Comparison of ENCODE assay signal across 35 mouse cellular contexts in genomic region chr6:33620701-33621100, GRCm38 (mm10).
A peak's percentile ranks its signal among the peaks of the same experiment; 100 is the strongest.
DNase-seq lines count a peak whose midpoint lies in the region; ATAC-seq lines count a peak whose summit lies in the region.
"Had no signal": no experiment of that assay in that cellular context is flagged by ENCODE, and none has a peak within 500 bp of the region (broad histone marks: within the 10 kb centered on the region; RNA-seq: fewer than 3 reads in every experiment).

No protein-coding gene starts in this region.

- no peak overlapping the region for H3K4me2 ChIP-seq in hindbrain, embryonic 12.5 days (replicated peaks)
- H3K4me2 ChIP-seq: embryonic facial prominence, embryonic 13.5 days; forebrain, embryonic 12.5 days; forebrain, embryonic 15.5 days; heart, embryonic 12.5 days; heart, embryonic 15.5 days; hindbrain, embryonic 14.5 days had no signal

- H3K4me3 ChIP-seq in hindbrain, embryonic 12.5 days, result no peak overlapping the region
- H3K4me3 ChIP-seq: embryonic facial prominence, embryonic 10.5 days; embryonic facial prominence, embryonic 13.5 days; erythroblast, embryonic 14.5 days; forebrain, embryonic 12.5 days; forebrain, embryonic 15.5 days; heart, embryonic 12.5 days; heart, embryonic 15.5 days; hindbrain, embryonic 10.5 days had no signal

- 39% methylated on average over 1 of the region's 1 CpGs for WGBS in hindbrain, embryonic 12.5 days

- no peaks in the 10 kb centered on the region for H3K36me3 ChIP-seq in hindbrain, embryonic 12.5 days
- H3K36me3 ChIP-seq: embryonic facial prominence, embryonic 10.5 days; embryonic facial prominence, embryonic 13.5 days; forebrain, embryonic 12.5 days; forebrain, embryonic 15.5 days; G1E; heart, embryonic 12.5 days; heart, embryonic 15.5 days; hindbrain, embryonic 10.5 days had no signal

- peak; percentile 8 for DNase-seq in adrenal gland, postnatal 10 days
- no peak for DNase-seq in adrenal gland, adult 2 months
- DNase-seq in adrenal gland, postnatal 36 days, result peak; percentile 20 to 29
- no peak for DNase-seq in adrenal gland, adult 18-20 months (ENCODE audit: low spot score in 2 of 2)
- DNase-seq in R1 (ENCODE audit: low read depth, low spot score), result peak; percentile 51
- no peak for DNase-seq in spleen, postnatal 10 days (ENCODE audit: low spot score in 2 of 2)
- no peak for DNase-seq in spleen, postnatal 14 days (ENCODE audit: low spot score in 2 of 2)
- DNase-seq: B cell, adult 2 months; cerebellum, adult 11 months; cerebellum, adult 2 months; cerebellum, adult 9-11 months; cerebellum, postnatal 25 days; embryo, embryonic 11 days; gastrocnemius, postnatal 25 days; heart, adult 18-20 months; heart, postnatal 10 days; heart, postnatal 36 days; kidney, adult 18-20 months had no signal

- no peak for ATAC-seq in hindbrain, embryonic 12.5 days (ENCODE audit: low FRiP score)
- ATAC-seq: activated CD4-positive, CD25-positive, alpha-beta regulatory T cell, adult 4 months; forebrain, embryonic 15.5 days; hindbrain, postnatal 0 days; inflammation-experienced regulatory T-cells, adult 6 months; intestine, embryonic 16.5 days; Patski had no signal

- no peak overlapping the region for H3K27ac ChIP-seq in hindbrain, embryonic 12.5 days
- H3K27ac ChIP-seq: embryonic facial prominence, embryonic 10.5 days; embryonic facial prominence, embryonic 13.5 days; forebrain, embryonic 12.5 days; forebrain, embryonic 15.5 days; heart, embryonic 15.5 days; hindbrain, embryonic 10.5 days; hindbrain, embryonic 14.5 days; hindbrain, postnatal 0 days had no signal

- no peak overlapping the region for H3K9ac ChIP-seq in hindbrain, embryonic 12.5 days
- H3K9ac ChIP-seq: embryonic facial prominence, embryonic 13.5 days; forebrain, embryonic 12.5 days; forebrain, embryonic 15.5 days; heart, embryonic 12.5 days; heart, embryonic 15.5 days; hindbrain, embryonic 14.5 days had no signal

- no peaks in the 10 kb centered on the region for H3K27me3 ChIP-seq in hindbrain, embryonic 12.5 days
- H3K27me3 ChIP-seq: CH12.LX; embryonic facial prominence, embryonic 13.5 days; forebrain, embryonic 12.5 days; forebrain, embryonic 15.5 days; heart, embryonic 12.5 days; heart, embryonic 15.5 days; Patski had no signal

- H3K9me3 ChIP-seq in hindbrain, embryonic 12.5 days (replicated peaks), result no peaks in the 10 kb centered on the region
- H3K9me3 ChIP-seq: embryonic facial prominence, embryonic 10.5 days; embryonic facial prominence, embryonic 13.5 days; forebrain, embryonic 12.5 days; forebrain, embryonic 15.5 days; heart, embryonic 12.5 days; heart, embryonic 15.5 days; hindbrain, embryonic 10.5 days had no signal

- H3K4me1 ChIP-seq in hindbrain, embryonic 12.5 days, result 0 out of 2 replicates have a peak, but pooled peaks cover 3% of the 10 kb centered on the region
- H3K4me1 ChIP-seq: embryonic facial prominence, embryonic 10.5 days; embryonic facial prominence, embryonic 13.5 days; forebrain, embryonic 15.5 days; heart, embryonic 12.5 days; heart, embryonic 15.5 days; hindbrain, embryonic 10.5 days had no signal

Comparison
In these comparisons a context has a peak if more than half of its experiments do, and no peak if none do; other contexts are left out.
1. DNase-seq: peak in adrenal gland, postnatal 10 days (single experiment), adrenal gland, postnatal 36 days (2 of 2) and R1 (single experiment); none in adrenal gland, adult 2 months (single experiment), adrenal gland, adult 18-20 months (0 of 2), spleen, postnatal 10 days (0 of 2) and spleen, postnatal 14 days (0 of 2).